Mouse (Mus musculus): ENCODE results near the gene Mgmt. TPM values are rescaled to one million over a fixed set of nuclear protein-coding genes. Genes with fewer than 3 reads are reported as not detected.

Mgmt gene
- polyA plus RNA-seq, 1 experiment: 4.3 TPM

DNA sequence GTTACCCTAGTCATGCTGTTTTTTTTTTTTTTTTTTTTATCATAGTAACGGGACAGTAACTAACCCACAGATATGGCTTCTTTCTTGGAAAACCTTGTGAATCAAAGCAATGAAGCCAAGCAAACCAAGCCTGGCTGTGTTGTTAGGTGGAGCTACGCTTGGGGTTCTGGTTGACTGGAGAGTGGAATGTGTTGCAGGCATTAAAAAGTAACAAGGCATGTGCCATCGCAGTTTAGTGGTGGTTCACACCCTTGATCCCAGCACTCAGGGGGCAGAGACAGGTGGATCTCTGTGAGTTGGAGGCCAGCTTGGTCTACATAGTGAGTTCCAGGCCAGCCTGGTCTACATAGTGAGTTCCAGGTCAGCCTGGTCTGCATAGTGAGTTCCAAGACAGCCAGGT is 39.0 kb downstream of the Mgmt start:
- no peak overlapping the region for H3K27ac ChIP-seq (ENCODE audit: insufficient read depth, low read depth, low read length)
- H3K4me1 ChIP-seq (ENCODE audit: control insufficient read depth, insufficient read depth, low read length): no peaks in the 10 kb centered on the region
- TF ChIP-seq POLR2A (IDR thresholded peaks at IDR 0.05; ENCODE audit: borderline replicate concordance, low read depth, low read length) (no peak), CTCF (IDR thresholded peaks at IDR 0.05; ENCODE audit: low read depth, low read length) (no peak)
- no peak overlapping the region for H3K4me3 ChIP-seq (ENCODE audit: insufficient read depth, low read length)

GRCm38 (mm10) chr7:136934336-136934735 is 39.9 kb downstream of the Mgmt start:
- TF ChIP-seq POLR2A (IDR thresholded peaks at IDR 0.05; ENCODE audit: borderline replicate concordance, low read depth, low read length) (no peak), CTCF (IDR thresholded peaks at IDR 0.05; ENCODE audit: low read depth, low read length) (no peak)
- Histone ChIP-seq H3K4me3 (ENCODE audit: insufficient read depth, low read length) (no peak overlapping the region), H3K4me1 (ENCODE audit: control insufficient read depth, insufficient read depth, low read length) (no peaks in the 10 kb centered on the region), H3K27ac (ENCODE audit: insufficient read depth, low read depth, low read length) (no peak overlapping the region)

DNA sequence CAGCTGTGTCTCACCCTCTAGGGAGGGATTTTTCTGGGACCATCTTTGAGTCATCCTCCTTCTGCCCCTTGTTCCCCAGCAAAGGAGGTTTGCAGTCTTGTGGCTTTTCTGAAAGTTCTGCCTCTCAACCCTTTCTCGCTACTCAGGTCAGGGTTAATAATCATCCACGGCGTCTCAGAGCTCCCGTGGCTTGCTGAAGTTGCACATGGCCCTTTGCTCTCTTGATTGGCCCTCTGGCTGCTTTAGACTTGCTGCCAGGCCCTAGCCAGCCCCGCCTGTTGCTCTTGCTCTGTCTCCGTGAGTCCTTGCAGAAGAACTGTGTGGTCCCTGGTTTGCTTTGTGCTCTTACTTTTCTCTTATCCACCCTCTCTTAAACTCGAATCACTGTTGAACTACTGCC is 40.4 kb downstream of the Mgmt start:
- TF ChIP-seq POLR2A (IDR thresholded peaks at IDR 0.05; ENCODE audit: borderline replicate concordance, low read depth, low read length): no peak

GRCm38 (mm10) chr7:136938371-136938770 is 44.0 kb downstream of the Mgmt start:
- H3K27ac ChIP-seq (ENCODE audit: insufficient read depth, low read depth, low read length): no peak overlapping the region
- no peaks in the 10 kb centered on the region for H3K4me1 ChIP-seq (ENCODE audit: control insufficient read depth, insufficient read depth, low read length)
- no peak overlapping the region for H3K4me3 ChIP-seq (ENCODE audit: insufficient read depth, low read length)
- TF ChIP-seq POLR2A (IDR thresholded peaks at IDR 0.05; ENCODE audit: borderline replicate concordance, low read depth, low read length) (no peak), CTCF (IDR thresholded peaks at IDR 0.05; ENCODE audit: low read depth, low read length) (no peak)

More for the DNA sequence above, 40.4 kb downstream of the Mgmt start:
- no peaks in the 10 kb centered on the region for H3K4me1 ChIP-seq (ENCODE audit: control insufficient read depth, insufficient read depth, low read length)
- H3K27ac ChIP-seq (ENCODE audit: insufficient read depth, low read depth, low read length): no peak overlapping the region
- H3K4me3 ChIP-seq (ENCODE audit: insufficient read depth, low read length): no peak overlapping the region

- H3K27ac ChIP-seq (ENCODE audit: insufficient read depth, low read depth, low read length): no peak overlapping the region
- TF ChIP-seq POLR2A (IDR thresholded peaks at IDR 0.05; ENCODE audit: borderline replicate concordance, low read depth, low read length) (no peak), CTCF (IDR thresholded peaks at IDR 0.05; ENCODE audit: low read depth, low read length) (no peak)
- H3K4me1 ChIP-seq (ENCODE audit: control insufficient read depth, insufficient read depth, low read length): no peaks in the 10 kb centered on the region
- H3K4me3 ChIP-seq (ENCODE audit: insufficient read depth, low read length): no peak overlapping the region
Observed at GRCm38 (mm10) chr7:136942414-136942813, 48.0 kb downstream of the Mgmt start.

- no peaks in the 10 kb centered on the region for H3K4me1 ChIP-seq (ENCODE audit: control insufficient read depth, insufficient read depth, low read length)
- no peak overlapping the region for H3K4me3 ChIP-seq (ENCODE audit: insufficient read depth, low read length)
- no peak for TF ChIP-seq POLR2A (IDR thresholded peaks at IDR 0.05; ENCODE audit: borderline replicate concordance, low read depth, low read length)
- TF ChIP-seq CTCF (IDR thresholded peaks at IDR 0.05; ENCODE audit: low read depth, low read length): no peak
- no peak overlapping the region for H3K27ac ChIP-seq (ENCODE audit: insufficient read depth, low read depth, low read length)
Observed at GRCm38 (mm10) chr7:136943886-136944285, 49.5 kb downstream of the Mgmt start.

DNA sequence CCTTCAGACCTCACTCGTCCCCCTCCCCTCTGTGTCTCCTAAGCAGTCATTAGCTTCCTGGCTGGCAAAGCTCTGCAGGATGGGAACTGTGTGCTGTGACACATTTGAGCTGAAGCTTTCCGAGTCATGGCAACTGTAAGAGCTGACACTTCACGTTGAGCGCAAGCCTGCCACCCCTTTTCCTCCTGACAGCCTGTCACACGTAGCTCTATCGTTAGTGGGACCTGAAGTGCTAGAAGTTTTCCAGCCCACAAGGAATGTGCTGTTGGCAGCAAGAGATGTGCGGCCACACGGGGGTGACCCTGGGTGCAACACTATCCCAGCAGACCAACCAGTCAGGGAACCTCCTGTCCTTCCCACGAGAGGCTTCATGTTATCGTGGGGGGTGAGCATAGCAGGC is 51.3 kb downstream of the Mgmt start:
- H3K4me3 ChIP-seq (ENCODE audit: insufficient read depth, low read length): no peak overlapping the region
- H3K4me1 ChIP-seq (ENCODE audit: control insufficient read depth, insufficient read depth, low read length): no peaks in the 10 kb centered on the region
- no peak for TF ChIP-seq CTCF (IDR thresholded peaks at IDR 0.05; ENCODE audit: low read depth, low read length)
- no peak for TF ChIP-seq POLR2A (IDR thresholded peaks at IDR 0.05; ENCODE audit: borderline replicate concordance, low read depth, low read length)
- no peak overlapping the region for H3K27ac ChIP-seq (ENCODE audit: insufficient read depth, low read depth, low read length)

GRCm38 (mm10) chr7:136946131-136946530 is 51.7 kb downstream of the Mgmt start:
- TF ChIP-seq CTCF (IDR thresholded peaks at IDR 0.05; ENCODE audit: low read depth, low read length) (no peak), POLR2A (IDR thresholded peaks at IDR 0.05; ENCODE audit: borderline replicate concordance, low read depth, low read length) (no peak)
- Histone ChIP-seq H3K4me1 (ENCODE audit: control insufficient read depth, insufficient read depth, low read length) (no peaks in the 10 kb centered on the region), H3K4me3 (ENCODE audit: insufficient read depth, low read length) (no peak overlapping the region), H3K27ac (ENCODE audit: insufficient read depth, low read depth, low read length) (no peak overlapping the region)

GRCm38 (mm10) chr7:136948275-136948810 is 53.9 kb downstream of the Mgmt start:
- Histone ChIP-seq H3K27ac (ENCODE audit: insufficient read depth, low read depth, low read length) (no peak overlapping the region), H3K4me1 (ENCODE audit: control insufficient read depth, insufficient read depth, low read length) (no peaks in the 10 kb centered on the region), H3K4me3 (ENCODE audit: insufficient read depth, low read length) (no peak overlapping the region)
- TF ChIP-seq CTCF (IDR thresholded peaks at IDR 0.05; ENCODE audit: low read depth, low read length): no peak
- no peak for TF ChIP-seq POLR2A (IDR thresholded peaks at IDR 0.05; ENCODE audit: borderline replicate concordance, low read depth, low read length)

GRCm38 (mm10) chr7:136952608-136953007 is 58.2 kb downstream of the Mgmt start:
- TF ChIP-seq CTCF (IDR thresholded peaks at IDR 0.05; ENCODE audit: low read depth, low read length): no peak
- TF ChIP-seq POLR2A (IDR thresholded peaks at IDR 0.05; ENCODE audit: borderline replicate concordance, low read depth, low read length): no peak
- Histone ChIP-seq H3K4me1 (ENCODE audit: control insufficient read depth, insufficient read depth, low read length) (no peaks in the 10 kb centered on the region), H3K4me3 (ENCODE audit: insufficient read depth, low read length) (no peak overlapping the region)

DNA sequence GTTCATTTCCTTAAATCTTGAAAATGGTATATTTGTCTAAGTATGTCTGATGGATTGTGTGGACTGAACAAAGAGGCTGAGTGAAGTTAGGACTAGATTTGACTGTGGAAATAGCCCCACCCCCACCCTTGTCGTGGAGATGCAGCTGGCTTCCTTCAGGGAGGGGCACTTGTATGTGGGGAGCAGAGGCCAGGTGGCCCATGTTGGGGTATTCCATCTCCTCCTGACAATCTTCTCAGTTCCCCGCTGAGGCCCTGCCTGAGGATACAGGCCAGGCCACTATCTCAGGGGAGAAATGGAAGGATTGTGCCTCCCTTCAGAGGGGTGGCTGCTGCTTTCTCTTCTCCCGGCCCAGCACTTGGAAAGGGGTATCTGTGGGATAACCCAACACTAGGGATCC is 58.8 kb downstream of the Mgmt start:
- Histone ChIP-seq H3K4me3 (ENCODE audit: insufficient read depth, low read length) (no peak overlapping the region), H3K27ac (ENCODE audit: insufficient read depth, low read depth, low read length) (no peak overlapping the region), H3K4me1 (ENCODE audit: control insufficient read depth, insufficient read depth, low read length) (no peaks in the 10 kb centered on the region)
- TF ChIP-seq POLR2A (IDR thresholded peaks at IDR 0.05; ENCODE audit: borderline replicate concordance, low read depth, low read length): no peak

More at GRCm38 (mm10) chr7:136952608-136953007, 58.2 kb downstream of the Mgmt start:
- H3K27ac ChIP-seq (ENCODE audit: insufficient read depth, low read depth, low read length): no peak overlapping the region

All from bone marrow macrophage, adult 2 months (primary cell).